Mouse (Mus musculus): Measurements from ENCODE around the gene Zfp428.

- no peak for TF ChIP-seq CTCF (IDR thresholded peaks at IDR 0.05; ENCODE audit: low read depth, low read length)
- TF ChIP-seq POLR2A (IDR thresholded peaks at IDR 0.05; ENCODE audit: extremely low read depth, insufficient read depth, low read length) = no peak
These were observed 1.2 kb upstream of the Zfp428 start for GRCm38 (mm10) chr7:24505447-24506064.
